Mouse (Mus musculus) intestine, embryonic 16.5 days (tissue): ENCODE measurements at regions not wholly inside any gene's neighbourhood (a gene's known extent, or its start where the extent isn't known, plus 50 kb on each side); places are given as distances from the start of the nearest gene placed in this dataset.

Experiments used
- ATAC-seq: fragments of 200-750 bp; cut with Nextera tagmentation; 2 replicates; pipeline ENCODE4 v1.8.0; 2017; ENCODE audit warnings: moderate TSS enrichment, moderate library complexity
- H3K27ac ChIP-seq: fragments of 300-500 bp; sonication (generic); 2 replicates; pipeline ENCODE4 v1.5.1; 2014; ENCODE audit warnings: mild to moderate bottlenecking, low read length
- H3K27me3 ChIP-seq: fragments of 300-500 bp; sonication (generic); replicated peaks from 2 replicates; pipeline ENCODE4 v1.6.1; 2014; ENCODE audit warnings: low read length, control low read depth, mixed read lengths; ENCODE audit not compliant: control insufficient read depth, insufficient read depth
- H3K36me3 ChIP-seq: fragments of 300-500 bp; sonication (generic); 2 replicates; pipeline ENCODE4 v1.6.1; 2014; ENCODE audit warnings: low read length, control low read depth; ENCODE audit not compliant: control insufficient read depth, insufficient read depth
- H3K4me1 ChIP-seq: fragments of 300-500 bp; sonication (generic); 2 replicates; pipeline ENCODE4 v1.6.1; 2014; ENCODE audit warnings: low read length, control low read depth, mixed read lengths; ENCODE audit not compliant: control insufficient read depth, insufficient read depth
- H3K4me2 ChIP-seq: fragments of 300-500 bp; sonication (generic); 2 replicates; pipeline ENCODE4 v1.6.1; 2014; ENCODE audit warnings: low read depth, low read length, control low read depth
- H3K4me3 ChIP-seq: fragments of 300-500 bp; sonication (generic); 2 replicates; pipeline ENCODE4 v1.5.1; 2014; ENCODE audit warnings: mild to moderate bottlenecking, low read length
- H3K9ac ChIP-seq: fragments of 300-500 bp; sonication (generic); 2 replicates; pipeline ENCODE4 v1.6.1; 2014; ENCODE audit warnings: low read depth, low read length
- H3K9me3 ChIP-seq: fragments of 300-500 bp; sonication (generic); 2 replicates; pipeline ENCODE4 v1.6.1; 2016; ENCODE audit warnings: low read length, control low read depth; ENCODE audit not compliant: control insufficient read depth
- WGBS: fragments of 180-500 bp; shearing (Covaris S2); extraction: QIAGEN DNeasy Blood & Tissue Kit; methylation state at CpG from one replicate; pipeline ENCODE4 v1.1.7; 2014; 5-methylcytosine and 5-hydroxymethylcytosine counted together

GRCm38 (mm10) chr14:106669281-106669680 is 563.3 kb downstream of the Trim52 start:
- H3K4me1 ChIP-seq: no peaks in the 10 kb centered on the region
- WGBS: 59% methylated on average over 4 of the region's 4 CpGs
- ATAC-seq: no peak
- H3K9me3 ChIP-seq: no peaks in the 10 kb centered on the region
- no peak overlapping the region for H3K9ac ChIP-seq
- no peak overlapping the region for H3K27ac ChIP-seq
- no peaks in the 10 kb centered on the region for H3K36me3 ChIP-seq
- H3K4me2 ChIP-seq: no peak overlapping the region
- no peak overlapping the region for H3K4me3 ChIP-seq
- no peaks in the 10 kb centered on the region for H3K27me3 ChIP-seq

GRCm38 (mm10) chr14:106677970-106678369 is 572.0 kb downstream of the Trim52 start:
- H3K27me3 ChIP-seq: no peaks in the 10 kb centered on the region

GRCm38 (mm10) chr14:106681193-106681592 is 575.2 kb downstream of the Trim52 start:
- H3K4me1 ChIP-seq: no peaks in the 10 kb centered on the region
- no peak overlapping the region for H3K4me2 ChIP-seq
- no peaks in the 10 kb centered on the region for H3K9me3 ChIP-seq
- no peak for ATAC-seq
- H3K9ac ChIP-seq: no peak overlapping the region
- H3K36me3 ChIP-seq: no peaks in the 10 kb centered on the region
- 61% methylated on average over 4 of the region's 4 CpGs for WGBS
- H3K27ac ChIP-seq: no peak overlapping the region
- no peaks in the 10 kb centered on the region for H3K27me3 ChIP-seq
- no peak overlapping the region for H3K4me3 ChIP-seq

More at GRCm38 (mm10) chr14:106677970-106678369, 572.0 kb downstream of the Trim52 start:
- Histone ChIP-seq H3K4me3 (no peak overlapping the region), H3K9ac (no peak overlapping the region), H3K36me3 (no peaks in the 10 kb centered on the region), H3K4me2 (no peak overlapping the region), H3K9me3 (no peaks in the 10 kb centered on the region), H3K27ac (no peak overlapping the region), H3K4me1 (no peaks in the 10 kb centered on the region)
- WGBS: 70% methylated on average over 2 of the region's 2 CpGs
- no peak for ATAC-seq

GRCm38 (mm10) chr14:106687361-106687760 is 581.4 kb downstream of the Trim52 start:
- no peaks in the 10 kb centered on the region for H3K9me3 ChIP-seq
- no peaks in the 10 kb centered on the region for H3K27me3 ChIP-seq
- H3K27ac ChIP-seq: no peak overlapping the region
- no peak for ATAC-seq
- H3K4me1 ChIP-seq: no peaks in the 10 kb centered on the region
- no peak overlapping the region for H3K4me3 ChIP-seq
- no peak overlapping the region for H3K9ac ChIP-seq
- no peaks in the 10 kb centered on the region for H3K36me3 ChIP-seq
- H3K4me2 ChIP-seq: no peak overlapping the region
- 77% methylated on average over 3 of the region's 3 CpGs for WGBS

GRCm38 (mm10) chr14:106714020-106714419 is 608.0 kb downstream of the Trim52 start:
- WGBS: 79% methylated on average over 2 of the region's 2 CpGs
- no peak overlapping the region for H3K9ac ChIP-seq
- H3K27me3 ChIP-seq: no peaks in the 10 kb centered on the region
- no peaks in the 10 kb centered on the region for H3K36me3 ChIP-seq
- H3K4me1 ChIP-seq: no peaks in the 10 kb centered on the region
- H3K9me3 ChIP-seq: no peaks in the 10 kb centered on the region
- H3K4me2 ChIP-seq: no peak overlapping the region
- no peak overlapping the region for H3K27ac ChIP-seq
- ATAC-seq: peak; percentile 82
- no peak overlapping the region for H3K4me3 ChIP-seq

- H3K4me2 ChIP-seq: no peak overlapping the region
- H3K4me3 ChIP-seq: no peak overlapping the region
- 69% methylated on average over 4 of the region's 4 CpGs for WGBS
- no peak overlapping the region for H3K9ac ChIP-seq
- H3K4me1 ChIP-seq: no peaks in the 10 kb centered on the region
- H3K9me3 ChIP-seq: no peaks in the 10 kb centered on the region; the same call in 1 of the 2 replicates
- H3K27ac ChIP-seq: no peak overlapping the region
- H3K36me3 ChIP-seq: no peaks in the 10 kb centered on the region
- no peaks in the 10 kb centered on the region for H3K27me3 ChIP-seq
- no peak for ATAC-seq
These were observed 627.8 kb downstream of the Trim52 start for GRCm38 (mm10) chr14:106733825-106734224.

GRCm38 (mm10) chr14:106740857-106741256 is 634.9 kb downstream of the Trim52 start:
- Histone ChIP-seq H3K4me2 (no peak overlapping the region), H3K4me3 (no peak overlapping the region), H3K4me1 (no peaks in the 10 kb centered on the region), H3K9me3 (no peaks in the 10 kb centered on the region; the same call in 1 of the 2 replicates), H3K27ac (no peak overlapping the region), H3K36me3 (no peaks in the 10 kb centered on the region), H3K27me3 (no peaks in the 10 kb centered on the region), H3K9ac (no peak overlapping the region)
- no peak for ATAC-seq

- no peaks in the 10 kb centered on the region for H3K27me3 ChIP-seq
- H3K4me1 ChIP-seq: no peaks in the 10 kb centered on the region
- no peaks in the 10 kb centered on the region for H3K36me3 ChIP-seq
- no peaks in the 10 kb centered on the region for H3K9me3 ChIP-seq
- H3K27ac ChIP-seq: no peak overlapping the region
- H3K4me2 ChIP-seq: no peak overlapping the region
- WGBS: 91% methylated on average over 3 of the region's 3 CpGs
- H3K4me3 ChIP-seq: no peak overlapping the region
- H3K9ac ChIP-seq: no peak overlapping the region
- ATAC-seq: no peak
These were observed 654.2 kb downstream of the Trim52 start for GRCm38 (mm10) chr14:106760150-106760549.

- no peak for ATAC-seq
- H3K4me3 ChIP-seq: no peak overlapping the region
- no peak overlapping the region for H3K27ac ChIP-seq
- H3K4me2 ChIP-seq: no peak overlapping the region
- no peaks in the 10 kb centered on the region for H3K4me1 ChIP-seq
- no peaks in the 10 kb centered on the region for H3K27me3 ChIP-seq
- no peak overlapping the region for H3K9ac ChIP-seq
- H3K36me3 ChIP-seq: no peaks in the 10 kb centered on the region
- WGBS: 68% methylated on average over 2 of the region's 2 CpGs
- no peaks in the 10 kb centered on the region for H3K9me3 ChIP-seq
These were observed 657.1 kb downstream of the Trim52 start for GRCm38 (mm10) chr14:106763089-106763605.

- Histone ChIP-seq H3K36me3 (no peaks in the 10 kb centered on the region), H3K4me2 (no peak overlapping the region), H3K4me1 (no peaks in the 10 kb centered on the region), H3K4me3 (no peak overlapping the region), H3K9me3 (no peaks in the 10 kb centered on the region), H3K27ac (no peak overlapping the region), H3K27me3 (no peaks in the 10 kb centered on the region), H3K9ac (no peak overlapping the region)
- 69% methylated on average over 8 of the region's 8 CpGs for WGBS
- no peak for ATAC-seq
These were observed 660.0 kb downstream of the Trim52 start for GRCm38 (mm10) chr14:106765884-106766467.
